Mouse (Mus musculus): ENCODE data around the gene Serpinc1. TPM values are rescaled to one million over a fixed set of nuclear protein-coding genes. Genes with fewer than 3 reads are reported as not detected.

The Serpinc1 gene
- 10 to 100 TPM; 15.0 to 16.9 TPM for polyA plus RNA-seq (2017; shearing (Covaris generic))

DNA sequence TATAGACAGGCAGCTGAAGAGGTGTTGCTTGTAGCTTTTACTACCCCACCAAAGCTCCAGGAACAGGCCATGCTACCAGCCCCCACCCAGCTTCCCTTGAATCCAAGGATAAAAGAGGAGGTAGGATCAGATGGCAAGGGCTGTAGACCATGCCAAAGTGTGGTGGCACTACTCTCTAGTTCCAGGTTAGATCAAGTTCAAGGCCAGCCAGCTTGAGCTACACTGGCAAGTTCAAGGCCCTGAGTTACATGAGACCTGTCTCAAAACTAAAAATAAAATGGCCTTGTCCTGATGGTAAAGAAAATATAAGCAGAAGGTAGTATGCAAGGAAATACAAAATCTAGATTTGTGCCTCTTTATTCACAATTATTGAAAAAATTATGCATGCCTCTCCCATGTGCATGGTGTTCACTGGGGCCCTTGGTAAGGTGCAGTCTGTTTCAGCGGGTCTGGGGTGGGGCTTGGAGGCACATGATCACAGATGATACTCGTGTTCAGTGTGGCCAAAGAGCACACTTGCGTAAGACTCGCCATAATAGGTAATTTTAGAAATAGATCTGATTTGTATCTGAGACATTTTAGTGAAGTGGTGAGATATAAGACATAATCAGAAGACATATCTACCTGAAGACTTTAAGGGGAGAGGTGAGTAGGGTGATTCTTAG, at the start of gene Serpinc1:
Gene Serpinc1, plus strand, starts transcription at position 515 of the 665 bp plus-strand sequence.
- ATAC-seq = no peak

DNA sequence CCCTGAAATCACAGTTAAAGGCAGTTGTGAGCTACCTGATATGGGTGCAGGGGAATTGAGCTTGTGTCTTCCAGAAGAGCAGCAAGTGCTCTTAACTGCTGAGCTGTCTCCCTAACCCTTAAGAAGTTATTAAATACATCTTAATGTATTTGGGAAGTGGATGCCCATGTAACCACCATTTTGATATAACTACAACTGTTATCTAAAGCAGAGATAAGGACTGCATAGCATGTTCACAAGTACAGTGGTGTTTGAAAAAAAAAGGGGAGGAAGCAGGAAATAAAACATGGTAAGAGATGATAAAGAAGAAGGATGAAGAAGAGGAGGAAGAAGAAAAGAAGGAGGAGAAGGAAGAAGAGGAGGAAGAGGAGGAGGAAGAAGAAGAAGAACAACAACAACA, 47.1 kb upstream of the Serpinc1 start:
- no peak for ATAC-seq

DNA sequence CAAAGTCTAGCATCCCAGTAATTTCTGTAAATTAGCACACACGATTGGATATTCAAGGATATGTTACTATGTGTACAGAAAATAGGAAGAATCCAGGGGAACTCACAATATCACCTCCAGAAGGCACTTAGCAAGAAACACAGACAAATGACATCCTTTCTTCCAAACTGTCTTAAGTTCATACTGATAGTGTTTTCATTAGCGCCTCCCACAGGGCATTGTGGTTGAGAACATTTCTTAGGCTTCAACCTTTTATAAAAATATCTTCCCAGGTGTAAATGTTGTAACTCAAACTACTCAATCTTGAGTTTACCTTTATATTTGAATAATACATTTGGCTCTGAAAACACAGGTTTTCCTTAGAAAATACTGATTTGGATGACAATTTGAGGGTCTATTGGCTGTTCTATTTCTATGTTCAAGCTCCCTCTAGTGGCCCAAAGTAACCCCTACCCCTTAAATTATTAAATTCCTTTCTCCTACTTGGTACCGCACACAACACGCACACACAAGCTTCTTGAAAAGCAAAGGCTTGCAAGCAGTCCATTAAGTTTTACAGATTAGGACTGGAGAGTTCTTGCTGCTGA, 44.4 kb upstream of the Serpinc1 start:
- ATAC-seq = peak; percentile 62

DNA sequence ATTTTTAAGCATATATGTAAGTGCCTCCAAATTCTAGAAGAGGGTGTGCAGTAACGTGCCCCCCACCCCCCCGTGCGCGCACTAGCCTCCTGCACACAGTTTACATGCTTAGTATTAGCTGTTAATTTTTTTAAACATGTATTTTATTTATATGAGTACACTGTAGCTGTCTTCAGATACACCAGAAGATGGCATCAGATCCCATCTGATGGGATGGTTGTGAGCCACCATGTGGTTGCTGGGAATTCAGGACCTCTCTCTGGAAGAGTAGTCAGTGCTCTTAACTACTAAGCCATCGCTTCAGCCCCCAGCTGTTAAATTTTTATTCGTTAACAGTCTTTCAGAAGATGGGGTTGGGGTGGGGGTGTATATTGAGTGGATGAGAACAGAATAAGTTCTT, 42.8 kb upstream of the Serpinc1 start:
- ATAC-seq = no peak

DNA sequence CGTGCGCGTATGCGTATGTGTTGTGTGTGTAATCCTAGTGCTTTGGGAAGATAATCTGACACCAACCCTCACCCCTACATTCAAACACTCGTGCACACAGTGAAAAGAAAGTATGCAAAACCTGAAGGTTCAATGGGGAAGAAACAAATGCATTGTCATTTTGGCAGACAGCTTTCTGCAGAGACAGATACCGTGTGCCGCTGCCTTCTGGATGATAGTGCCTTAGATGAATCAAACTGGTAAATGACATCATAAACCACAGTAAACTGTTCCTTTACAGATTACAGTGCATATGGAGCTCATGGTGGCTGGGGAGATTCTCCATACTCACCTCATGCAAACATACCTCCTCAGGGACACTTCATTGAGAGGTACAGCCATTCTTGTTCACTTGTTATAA, 15.2 kb upstream of the Serpinc1 start:
- ATAC-seq = no peak

DNA sequence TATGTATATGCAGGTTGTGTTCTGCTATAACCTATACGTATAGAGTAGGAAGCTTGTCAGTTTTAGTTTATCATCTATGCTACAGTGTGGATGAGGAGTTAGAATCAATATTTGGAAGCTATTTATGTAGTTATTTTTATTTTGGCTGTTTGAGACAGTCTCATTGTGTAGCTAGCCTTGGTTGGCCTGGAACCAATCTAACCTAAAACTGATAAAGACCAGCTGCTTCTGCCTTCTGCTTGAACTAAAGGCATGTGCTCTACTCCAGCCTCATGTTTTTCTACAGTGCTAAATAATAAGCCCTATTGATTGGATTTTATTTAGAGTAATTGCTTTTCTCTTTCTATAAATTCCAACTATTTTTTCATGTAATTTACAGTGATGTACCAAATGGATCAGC, 11.1 kb upstream of the Serpinc1 start:
- no peak for ATAC-seq

DNA sequence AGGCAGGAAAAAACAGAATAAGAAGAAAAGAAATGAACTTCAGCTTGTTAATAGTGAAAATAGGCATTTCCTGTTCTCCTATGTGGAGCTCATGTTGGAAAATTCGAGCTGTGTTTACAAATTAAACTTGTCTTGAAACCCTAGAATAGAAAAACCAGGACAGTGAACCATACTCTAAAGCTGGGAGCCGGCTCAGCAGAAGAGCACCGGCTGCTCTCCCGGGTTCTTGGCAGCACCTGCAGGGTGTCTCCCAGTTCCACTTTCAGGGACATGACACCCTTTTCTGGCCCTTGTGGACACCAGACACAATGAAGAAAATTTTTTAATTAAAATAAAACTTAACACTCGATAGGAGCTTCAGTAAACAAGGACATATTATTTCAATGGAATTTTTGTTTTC, 9.7 kb upstream of the Serpinc1 start:
- no peak for ATAC-seq

DNA sequence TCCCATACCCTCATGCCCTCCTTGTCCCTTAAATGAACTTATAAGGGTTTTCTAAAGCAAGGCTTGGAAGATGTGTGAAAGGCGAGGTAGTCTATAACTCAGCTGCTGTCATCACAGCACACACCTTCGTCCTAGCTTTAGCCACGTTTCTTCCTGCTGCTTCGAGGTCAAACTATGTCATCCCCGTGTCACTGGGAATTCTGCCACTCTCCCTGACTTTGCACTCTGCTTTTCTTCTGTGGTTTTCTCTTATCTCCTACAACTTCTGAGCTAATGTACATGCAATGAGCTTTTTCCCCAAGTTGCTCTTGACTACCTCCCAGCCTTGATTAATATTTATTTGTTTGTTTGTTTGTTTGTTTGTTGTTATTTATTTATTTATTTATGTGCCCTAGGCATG, 1.6 kb downstream of the Serpinc1 start:
- no peak for ATAC-seq

DNA sequence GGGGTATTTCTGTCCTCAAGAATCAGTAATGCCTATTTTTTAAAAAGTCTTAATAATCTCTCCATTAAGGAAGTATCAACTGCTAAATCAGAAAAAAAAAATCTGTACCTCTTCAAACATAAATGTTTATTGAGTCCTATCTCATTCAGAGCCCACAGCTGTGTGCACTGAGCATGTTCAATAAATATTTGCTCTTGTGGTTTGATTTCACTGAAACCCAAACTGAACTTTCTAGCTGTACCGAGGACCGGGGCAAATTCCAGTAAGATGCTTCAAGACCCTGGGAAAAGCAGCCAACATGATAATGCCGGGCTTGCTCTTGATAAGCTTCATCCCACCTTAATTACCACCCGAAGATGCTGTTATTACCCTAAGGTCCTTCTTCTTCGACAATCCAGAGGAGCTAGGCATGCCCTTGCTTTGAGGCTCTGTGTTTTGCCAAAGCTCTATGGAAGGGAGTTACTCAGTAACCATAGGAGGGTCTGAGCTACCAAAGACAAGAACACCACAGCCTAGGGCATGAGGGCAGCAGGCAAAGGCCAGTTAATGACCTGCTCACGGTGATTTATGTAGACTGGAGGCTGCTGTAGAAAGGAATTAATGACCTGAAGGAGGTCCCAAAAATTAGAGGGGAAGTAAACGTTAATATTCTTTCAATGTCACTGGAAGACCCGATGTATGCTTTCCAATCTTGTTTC, 2.3 kb downstream of the Serpinc1 start:
- ATAC-seq = no peak

DNA sequence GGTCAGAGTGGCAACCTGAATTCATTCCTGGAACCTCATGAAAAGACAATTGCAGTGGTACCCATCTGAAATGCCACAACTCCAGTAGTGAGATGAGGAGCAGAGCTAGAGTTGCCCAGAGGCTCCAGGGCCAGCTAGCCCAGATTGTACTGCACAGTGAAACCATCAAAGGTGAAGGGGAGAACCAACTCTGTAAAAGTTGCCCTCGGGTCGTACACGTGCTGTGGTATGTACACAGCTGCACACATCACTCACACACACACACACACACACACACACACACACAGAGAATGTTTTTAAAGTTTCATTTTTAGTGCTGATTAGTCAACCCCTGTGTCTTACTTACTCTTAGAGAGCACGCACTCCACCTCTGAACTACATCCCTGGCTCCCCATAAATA, 3.0 kb downstream of the Serpinc1 start:
- no peak for ATAC-seq

DNA sequence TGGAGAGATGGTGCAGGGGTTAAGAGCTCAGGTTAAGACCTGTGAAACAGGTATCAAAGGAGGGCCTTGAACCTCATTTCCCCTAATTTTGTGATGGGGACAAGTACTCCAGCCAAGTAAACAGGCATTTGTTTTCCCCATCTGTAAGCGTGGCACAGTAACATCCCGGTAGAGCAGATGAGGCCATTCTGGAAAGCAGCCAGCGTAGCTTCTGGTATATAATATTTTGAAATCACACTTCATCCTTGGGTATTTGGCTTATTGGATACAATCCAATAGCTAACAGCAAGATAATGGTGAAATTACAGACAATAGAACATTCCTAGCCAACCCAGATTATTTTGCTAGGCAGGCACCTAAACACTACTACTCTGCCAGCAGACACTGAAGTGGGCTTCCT, 4.5 kb downstream of the Serpinc1 start:
- ATAC-seq = no peak

DNA sequence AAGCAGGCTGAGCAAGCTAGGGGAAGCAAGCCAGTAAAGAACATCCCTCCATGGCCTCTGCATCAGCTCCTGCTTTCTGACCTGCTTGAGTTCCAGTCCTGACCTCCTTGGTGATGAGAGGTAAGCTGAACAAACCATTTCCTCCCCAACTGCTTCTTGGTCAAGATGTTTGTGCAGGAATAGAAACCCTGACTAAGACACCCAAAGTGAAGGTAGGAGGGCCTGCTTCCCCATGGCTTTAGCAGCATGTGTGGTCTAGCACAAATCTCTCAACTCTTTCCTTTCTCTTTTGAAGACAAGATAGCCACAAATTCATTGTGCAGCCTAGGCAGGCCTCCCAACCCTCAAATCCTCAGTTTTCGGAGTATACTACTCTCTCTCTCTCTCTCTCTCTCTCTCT, 6.3 kb downstream of the Serpinc1 start:
- peak; percentile 53 for ATAC-seq

DNA sequence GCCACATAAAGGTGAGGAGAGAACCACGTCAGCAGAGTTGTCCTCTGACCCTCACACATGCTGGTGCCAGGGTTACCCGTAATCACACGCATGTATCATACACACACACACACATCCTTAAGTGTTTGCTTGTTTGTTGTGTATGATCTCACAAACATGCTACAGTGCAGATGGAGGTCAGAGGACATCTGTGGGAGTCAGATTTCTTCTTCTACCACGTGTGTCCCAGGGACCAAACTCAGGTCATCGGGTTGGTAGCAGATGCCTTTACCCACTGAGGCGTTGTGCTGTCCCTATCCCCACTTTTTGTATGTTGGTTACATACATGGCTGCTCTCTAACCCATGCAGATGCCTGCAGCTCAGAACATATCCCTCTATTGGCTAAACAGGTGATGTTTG, 7.1 kb downstream of the Serpinc1 start:
- no peak for ATAC-seq

DNA sequence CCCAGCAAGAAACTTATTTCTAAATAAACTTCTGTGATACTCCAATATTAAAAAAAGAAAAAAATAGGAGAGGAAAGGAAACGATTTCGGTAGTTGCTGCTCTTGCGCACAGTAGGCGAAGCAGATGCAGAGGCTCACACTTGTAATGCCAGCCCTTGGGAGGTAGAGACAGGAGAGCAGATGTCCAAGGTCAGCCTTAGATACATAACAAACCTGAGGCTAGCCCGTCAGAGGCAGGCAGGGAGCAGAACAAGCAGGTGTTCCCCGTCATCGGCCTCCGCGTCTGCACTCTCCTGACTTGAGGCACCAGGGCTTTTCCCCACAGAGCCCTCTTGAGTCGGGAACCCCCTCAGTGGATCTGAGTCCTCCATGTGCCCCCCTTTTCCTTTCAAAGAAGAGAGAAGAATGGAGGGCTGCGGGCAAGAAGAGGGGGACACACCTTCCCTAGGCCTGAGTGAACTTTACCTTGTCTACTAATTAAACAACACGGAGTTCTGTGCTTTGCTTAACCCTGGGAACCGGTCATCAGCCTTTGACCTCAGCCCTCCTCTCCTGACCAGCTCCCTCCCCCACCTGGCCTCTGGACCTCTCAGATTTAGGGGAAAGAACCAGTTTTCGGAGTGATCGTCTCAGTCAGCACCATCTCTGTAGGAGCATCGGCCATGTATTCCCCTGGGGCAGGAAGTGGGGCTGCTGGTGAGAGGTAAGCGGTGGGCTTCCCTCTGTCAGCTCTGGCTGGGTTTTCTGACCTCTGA, 8.7 kb downstream of the Serpinc1 start:
- ATAC-seq = no peak

DNA sequence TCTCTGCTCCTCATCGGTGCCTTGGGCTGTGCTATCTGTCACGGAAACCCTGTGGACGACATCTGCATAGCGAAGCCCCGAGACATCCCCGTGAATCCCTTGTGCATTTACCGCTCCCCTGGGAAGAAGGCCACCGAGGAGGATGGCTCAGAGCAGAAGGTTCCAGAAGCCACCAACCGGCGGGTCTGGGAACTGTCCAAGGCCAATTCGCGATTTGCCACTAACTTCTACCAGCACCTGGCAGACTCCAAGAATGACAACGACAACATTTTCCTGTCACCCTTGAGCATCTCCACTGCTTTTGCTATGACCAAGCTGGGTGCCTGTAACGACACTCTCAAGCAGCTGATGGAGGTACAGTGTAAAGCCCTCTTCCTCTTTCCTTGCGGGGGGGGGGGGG, 11.0 kb downstream of the Serpinc1 start:
- ATAC-seq = no peak

DNA sequence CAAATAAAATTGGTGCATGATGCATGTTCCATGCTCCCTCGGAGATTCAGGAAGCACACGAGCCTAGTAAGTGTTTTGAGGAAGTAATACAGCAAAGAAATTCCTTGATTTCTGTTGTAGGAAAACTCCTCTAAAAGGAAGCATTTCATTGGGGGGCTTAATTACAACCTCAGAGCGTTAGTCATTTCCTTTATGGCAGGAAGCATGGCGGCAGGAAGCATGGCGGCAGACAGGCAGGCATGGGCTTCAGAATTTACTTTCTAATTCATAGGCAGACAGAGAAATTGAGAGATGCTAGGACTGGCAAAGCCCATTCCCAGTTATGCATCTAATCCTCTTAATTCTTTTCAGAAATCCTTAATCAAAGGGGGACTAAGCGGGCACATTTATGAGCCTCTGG, 15.5 kb downstream of the Serpinc1 start:
- ATAC-seq = no peak

DNA sequence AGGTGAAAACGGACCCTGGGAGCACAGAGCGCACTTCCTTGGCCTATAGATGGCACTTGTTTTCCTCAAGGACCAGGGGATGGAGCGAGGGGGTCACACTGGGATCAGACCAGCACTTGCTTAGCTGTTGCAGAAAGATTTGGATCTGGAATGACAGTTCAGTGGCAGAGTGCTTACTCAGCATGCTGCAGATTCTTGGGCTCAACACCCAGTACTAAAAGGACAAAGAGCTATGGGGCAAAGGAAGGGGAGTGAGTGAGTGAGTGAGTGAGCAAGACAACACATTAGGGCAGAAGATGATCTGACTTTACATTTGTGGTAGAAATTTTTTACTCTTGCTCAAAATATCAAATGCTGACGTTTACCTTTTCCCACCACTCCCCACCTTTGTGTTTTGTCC, 26.6 kb downstream of the Serpinc1 start:
- no peak for ATAC-seq

DNA sequence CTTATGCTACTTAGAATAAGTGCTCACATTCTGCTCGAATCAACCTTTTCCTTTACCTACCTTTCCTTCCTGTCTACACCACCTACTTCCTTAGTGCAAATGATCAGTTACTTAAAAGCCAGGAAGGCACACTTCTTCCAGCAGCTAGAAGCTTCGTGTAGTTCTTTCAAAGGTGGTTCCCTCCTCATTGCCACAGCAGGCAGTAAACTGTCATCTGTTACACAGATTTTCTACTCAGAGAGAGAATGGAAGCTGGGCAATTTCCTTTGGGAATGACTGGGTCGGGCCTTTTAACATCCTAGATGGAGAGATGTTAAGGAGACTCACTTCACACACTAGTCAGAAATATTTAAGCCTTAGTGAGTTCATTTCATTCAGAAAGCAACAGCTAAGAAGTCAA, 27.1 kb downstream of the Serpinc1 start:
- no peak for ATAC-seq

DNA sequence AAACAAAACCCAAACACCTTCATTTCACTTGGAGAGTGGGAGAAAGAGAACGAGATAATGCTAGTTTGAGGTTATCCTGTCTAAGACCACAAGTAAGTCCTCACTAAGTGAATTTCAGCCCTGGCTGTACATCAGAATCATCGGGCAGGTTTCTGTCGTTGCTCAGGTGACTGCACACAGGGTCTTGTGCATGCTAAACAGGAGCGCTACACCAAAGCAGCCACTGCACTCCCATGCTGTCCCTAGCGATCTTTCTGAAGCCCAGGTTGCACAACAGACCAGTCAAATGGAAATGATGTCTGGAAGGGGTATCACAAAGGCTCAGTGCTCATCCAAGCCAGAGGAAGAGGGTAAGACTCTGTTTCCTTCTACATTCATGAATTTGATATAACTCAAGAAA, 28.1 kb downstream of the Serpinc1 start:
- ATAC-seq = no peak

DNA sequence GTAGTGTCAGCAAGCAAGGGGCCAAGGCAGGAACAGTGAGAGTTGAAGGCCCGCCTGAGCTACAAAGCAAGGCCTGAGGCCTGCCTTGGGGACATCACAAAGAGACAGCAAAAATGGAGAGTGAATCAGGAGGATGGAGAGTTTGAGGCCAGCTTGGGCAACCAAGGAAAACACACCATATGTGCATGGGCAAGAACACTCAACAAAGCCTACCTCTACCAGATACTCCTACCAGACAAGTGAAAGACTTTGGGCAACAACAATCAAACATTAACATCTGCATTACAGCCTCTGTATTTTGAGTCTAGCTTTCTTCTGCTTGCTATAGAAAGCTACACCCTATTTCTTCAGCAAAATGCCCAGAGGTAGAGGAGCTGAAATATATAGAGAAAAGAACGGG, 29.7 kb downstream of the Serpinc1 start:
- ATAC-seq = no peak

DNA sequence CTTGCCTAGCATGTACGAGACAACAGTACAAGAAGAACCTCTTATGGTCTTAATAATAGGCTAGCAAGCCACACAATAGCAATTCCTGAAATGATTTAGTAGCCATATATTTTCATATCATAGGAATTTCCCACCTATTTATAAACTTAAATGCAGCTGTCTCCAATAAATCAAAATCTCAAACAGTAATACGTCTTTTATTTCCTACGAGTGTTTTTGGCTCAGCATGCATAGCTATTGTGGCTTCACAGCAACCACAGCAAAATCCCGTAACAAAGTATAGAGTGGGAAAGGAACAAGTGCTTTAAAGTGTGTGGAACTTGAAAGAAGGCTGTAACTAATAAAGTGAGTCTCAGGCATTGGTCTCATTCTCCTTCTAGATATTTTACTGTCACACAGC, 32.1 kb downstream of the Serpinc1 start:
- no peak for ATAC-seq

DNA sequence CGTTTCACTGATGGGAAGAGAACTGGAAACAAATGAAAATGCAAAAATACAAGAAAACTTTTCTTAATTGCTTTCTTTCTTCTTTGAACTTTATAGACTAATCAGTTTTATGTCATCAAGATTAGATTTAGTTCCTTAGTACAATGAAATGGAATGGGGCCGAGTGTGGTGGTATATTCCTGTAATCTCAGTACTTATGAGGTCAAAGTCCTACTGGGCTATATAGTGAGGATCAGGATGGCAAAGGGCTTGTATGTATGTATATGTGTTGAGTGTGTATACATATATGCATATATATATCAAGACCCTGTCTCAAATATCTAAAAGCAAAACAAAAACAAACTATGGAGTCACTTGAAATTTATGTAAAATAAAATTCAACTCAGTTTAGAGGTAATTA, 38.0 kb downstream of the Serpinc1 start:
- ATAC-seq = no peak

DNA sequence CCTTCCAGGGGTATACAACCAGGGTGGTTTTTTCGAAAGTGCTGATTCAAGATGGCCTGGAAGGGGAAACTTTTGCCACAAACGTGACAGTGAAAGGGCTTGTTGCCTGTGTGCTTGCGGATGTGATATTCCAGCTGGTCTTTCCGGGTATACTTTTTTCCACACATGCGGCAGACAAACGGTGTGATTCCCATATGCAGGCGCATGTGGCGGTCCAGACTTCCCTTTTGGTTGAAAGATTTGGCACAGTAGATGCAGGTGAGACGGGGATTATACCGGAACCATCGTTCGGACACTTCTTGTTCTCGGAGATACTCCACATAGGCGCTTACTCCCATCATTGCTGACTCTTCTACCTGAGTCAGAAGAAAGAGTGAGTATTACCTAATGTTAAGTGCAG, 41.7 kb downstream of the Serpinc1 start:
- no peak for ATAC-seq

Measured in CD4-positive, CD25-positive, alpha-beta regulatory T cell, adult 4 months (primary cell).